Mouse (Mus musculus): Measurements from ENCODE around the gene Tmem234.

The Tmem234 gene

DNA sequence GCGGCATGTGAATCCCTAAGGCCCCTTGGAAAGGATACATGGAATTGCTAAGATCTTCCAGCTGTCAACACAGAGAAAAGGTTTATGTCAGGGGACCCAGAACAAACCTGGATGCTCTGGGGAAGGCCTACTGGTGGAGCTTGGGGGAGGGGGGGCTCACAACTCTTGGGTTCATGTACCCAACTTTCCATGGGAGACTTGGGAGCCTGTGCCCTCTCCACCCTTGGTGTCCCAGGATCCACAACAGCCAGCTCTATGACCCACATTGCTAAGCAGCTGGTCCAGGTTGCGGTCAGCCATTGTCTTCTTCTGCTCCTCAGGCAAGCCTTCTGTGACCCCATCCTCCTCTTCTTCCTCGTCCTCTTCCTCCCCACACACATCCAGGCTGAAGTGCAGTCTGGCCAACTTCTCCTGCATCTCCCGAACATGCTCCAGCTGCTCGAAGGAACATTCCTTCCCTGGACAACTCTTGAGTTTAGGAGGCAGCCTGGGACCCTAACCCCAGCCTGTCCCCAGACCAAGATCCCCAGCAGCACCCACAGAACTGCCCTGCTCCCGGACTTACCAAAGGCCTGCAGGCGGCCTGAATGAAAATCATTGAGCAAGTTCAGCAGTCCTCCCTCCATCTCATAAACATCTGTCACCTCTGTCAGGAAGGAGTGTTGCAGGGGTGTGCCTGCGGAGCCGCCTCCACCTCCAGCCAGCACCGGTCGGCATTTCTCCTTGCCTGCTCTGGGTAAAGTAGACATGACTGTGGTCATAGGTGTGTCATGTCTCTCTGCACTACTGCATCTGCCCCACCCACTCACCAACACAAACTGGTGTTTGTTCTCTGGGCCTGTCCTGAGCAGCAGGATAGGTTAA is 20.2 kb downstream of the Tmem234 start:
- CTCF ChIA-PET = no interaction called here

DNA sequence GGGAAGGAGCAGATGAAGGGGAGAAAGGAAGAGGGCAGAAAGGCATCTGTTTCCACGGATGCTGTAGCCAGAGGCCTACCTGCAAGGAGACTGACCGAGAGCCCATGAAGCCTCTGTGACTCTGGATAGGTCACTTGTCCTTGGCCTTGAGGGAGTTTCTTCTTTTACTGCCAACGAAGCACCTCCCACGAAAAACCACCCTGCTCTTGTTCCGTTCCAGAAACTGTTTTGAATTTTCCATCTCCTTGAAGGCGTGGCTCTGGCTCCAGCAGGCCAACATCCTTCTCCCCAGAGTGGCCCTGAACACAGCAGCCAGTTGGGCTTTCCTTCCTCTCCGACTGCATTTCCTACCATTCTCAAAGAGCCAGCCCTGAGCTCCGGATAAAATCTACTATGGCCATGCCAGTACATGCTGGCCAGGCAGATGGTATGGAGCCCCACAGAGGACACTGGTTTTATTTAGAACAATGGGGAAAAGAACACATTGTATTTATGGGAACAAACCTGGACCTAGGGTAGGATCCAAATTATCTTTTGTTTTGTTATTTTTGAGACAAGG is 20.9 kb downstream of the Tmem234 start:
- CTCF ChIA-PET = no interaction called here

GRCm38 (mm10) chr4:129622120-129622802 is 21.8 kb downstream of the Tmem234 start:
- CTCF ChIA-PET = no interaction called here

- CTCF ChIA-PET = interaction anchor here (0.5 to 1.1 kb wide), 2 partner anchors 17 to 110 kb away, joined by 4 to 14 read pairs; no protein-coding TSS in a partner anchor
These were observed 22.5 kb downstream of the Tmem234 start for GRCm38 (mm10) chr4:129622803-129623535.

DNA sequence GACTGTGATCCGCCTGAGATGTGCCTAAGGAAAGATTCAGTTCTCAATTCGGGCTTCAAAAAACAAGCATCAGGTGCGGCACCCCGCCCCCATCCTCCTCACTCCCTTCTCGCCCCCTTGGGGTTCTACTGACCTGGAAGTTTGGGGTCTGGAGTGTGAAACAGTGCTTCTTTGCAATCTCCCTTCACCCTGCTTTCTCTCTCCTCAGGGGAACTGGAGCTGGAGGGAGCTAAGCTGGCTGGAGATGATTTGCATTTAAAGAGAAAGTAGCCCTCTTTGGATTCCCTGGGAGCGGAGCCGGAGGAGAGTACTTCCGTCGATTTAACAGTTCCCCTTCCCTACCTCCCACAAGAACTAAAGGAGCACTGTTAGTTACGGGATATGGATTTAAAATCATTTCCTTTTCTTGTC is 23.2 kb downstream of the Tmem234 start, which contains the start of gene Ccdc28b:
Gene Ccdc28b, minus strand, starts transcription at position 267 of the 411 bp plus-strand sequence.
- CTCF ChIA-PET = interaction anchor here (0.8 to 1.1 kb wide), 2 partner anchors 17 to 364 kb away, joined by 4 to 14 read pairs; no protein-coding TSS in a partner anchor

DNA sequence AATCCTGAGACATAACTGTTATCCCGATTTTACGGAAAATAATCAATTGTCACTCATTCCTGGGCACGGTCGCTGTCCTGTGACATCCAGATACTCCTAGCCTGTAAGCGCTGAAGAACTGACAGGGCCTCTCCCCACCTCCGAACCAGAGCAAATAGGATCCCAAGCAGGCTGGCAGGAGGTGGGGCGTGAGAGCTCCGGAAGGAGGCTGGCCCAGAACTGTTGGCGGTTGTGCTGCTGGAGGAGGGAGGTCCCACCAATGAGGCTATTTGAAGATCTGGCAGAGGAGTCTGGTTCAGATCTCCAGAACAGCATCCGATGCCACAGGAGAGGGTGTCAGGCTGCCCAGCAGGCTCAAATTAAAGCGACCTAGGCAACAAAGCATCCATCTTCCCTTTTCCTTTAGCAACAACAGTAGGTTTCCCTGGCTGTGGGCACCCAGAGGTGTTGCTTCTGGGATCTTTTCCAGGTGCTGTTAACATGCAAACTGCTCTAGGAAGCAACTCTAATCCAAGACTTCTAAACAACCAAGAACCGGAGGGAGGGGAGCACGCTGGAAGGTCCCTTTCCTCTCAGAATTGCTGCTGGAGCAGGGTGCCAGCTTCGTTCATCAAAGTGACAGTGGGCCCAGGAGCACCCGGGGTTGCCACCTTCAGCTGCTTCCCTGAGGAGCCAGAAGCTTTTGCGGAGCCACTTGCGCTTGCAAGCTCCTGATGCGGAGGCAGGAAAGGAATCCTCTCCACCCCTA is 24.0 kb downstream of the Tmem234 start:
- CTCF ChIA-PET = interaction anchor here (0.8 to 1.6 kb wide), 3 partner anchors 16 to 365 kb away, joined by 4 to 14 read pairs (median 5); partner anchors contain the start of gene Bsdc1

DNA sequence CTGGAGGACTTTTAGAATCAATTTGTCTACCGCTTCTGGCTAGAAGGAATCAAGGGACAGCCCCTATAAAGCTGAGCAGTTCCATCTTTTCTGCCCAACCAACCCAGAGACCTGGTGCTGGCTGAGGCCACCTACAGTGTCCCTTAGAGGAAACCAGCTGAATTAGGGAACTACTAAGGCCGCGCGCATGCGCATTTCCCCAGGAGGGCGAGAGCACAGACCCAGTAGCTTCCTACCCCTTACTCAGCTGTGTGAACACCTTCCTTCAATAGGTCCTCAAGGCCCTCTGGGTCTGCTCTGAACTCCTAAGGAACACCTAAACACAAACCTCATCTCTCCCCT is 24.5 kb downstream of the Tmem234 start:
- CTCF ChIA-PET = interaction anchor here (1.6 kb wide), 1 partner anchor 164 kb away, joined by 5 read pairs; the partner anchor contains the start of gene Bsdc1

DNA sequence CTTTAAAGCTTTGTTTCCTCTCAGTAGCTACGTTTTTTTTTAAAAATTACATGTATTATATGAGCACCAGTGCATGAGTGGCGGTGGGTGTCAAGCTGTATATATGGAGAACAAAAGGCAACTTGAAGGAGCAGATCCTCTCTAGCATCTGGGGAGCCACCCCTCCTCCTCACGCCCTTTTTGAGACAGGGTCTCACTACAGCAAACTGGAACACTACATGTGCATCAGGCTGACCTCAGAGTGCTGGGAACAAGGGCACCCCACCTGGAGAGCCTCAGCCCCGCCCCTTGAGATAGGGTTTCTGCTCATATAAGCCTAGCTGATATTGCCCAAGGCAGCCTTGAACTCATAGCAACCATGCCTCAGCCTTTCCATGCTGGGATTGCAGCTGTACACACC is 25.0 kb downstream of the Tmem234 start:
- CTCF ChIA-PET = interaction anchor here (1.6 kb wide), 1 partner anchor 164 kb away, joined by 5 read pairs; the partner anchor contains the start of gene Bsdc1

- CTCF ChIA-PET = interaction anchor here (1.6 kb wide), 1 partner anchor 165 kb away, joined by 5 read pairs; the partner anchor contains the start of gene Bsdc1
These were observed 25.6 kb downstream of the Tmem234 start for GRCm38 (mm10) chr4:129626035-129626434.

GRCm38 (mm10) chr4:129630944-129631343 is 30.5 kb downstream of the Tmem234 start:
- CTCF ChIA-PET = no interaction called here

- CTCF ChIA-PET = no interaction called here
These were observed 31.4 kb downstream of the Tmem234 start for GRCm38 (mm10) chr4:129631867-129632266.

DNA sequence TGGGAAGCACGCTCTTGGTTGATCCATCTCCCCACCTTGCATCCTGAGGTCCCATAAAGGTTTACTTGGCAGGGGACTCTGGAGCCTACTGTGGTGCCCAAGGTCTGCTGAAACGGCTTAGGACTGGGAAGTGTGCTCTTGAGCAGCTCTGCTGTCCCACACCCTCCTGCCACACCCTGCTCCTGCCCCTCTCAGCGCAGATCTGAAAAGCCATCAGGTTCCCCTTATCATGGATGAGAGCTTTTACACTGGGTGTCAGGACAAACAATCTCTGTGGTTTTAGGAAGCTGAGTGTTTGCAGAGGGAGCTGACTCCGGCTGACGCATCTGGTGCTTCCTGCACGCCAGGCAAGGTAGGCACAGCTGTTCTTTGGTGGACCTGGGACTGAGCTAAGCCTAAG is 33.4 kb downstream of the Tmem234 start:
- CTCF ChIA-PET = no interaction called here

DNA sequence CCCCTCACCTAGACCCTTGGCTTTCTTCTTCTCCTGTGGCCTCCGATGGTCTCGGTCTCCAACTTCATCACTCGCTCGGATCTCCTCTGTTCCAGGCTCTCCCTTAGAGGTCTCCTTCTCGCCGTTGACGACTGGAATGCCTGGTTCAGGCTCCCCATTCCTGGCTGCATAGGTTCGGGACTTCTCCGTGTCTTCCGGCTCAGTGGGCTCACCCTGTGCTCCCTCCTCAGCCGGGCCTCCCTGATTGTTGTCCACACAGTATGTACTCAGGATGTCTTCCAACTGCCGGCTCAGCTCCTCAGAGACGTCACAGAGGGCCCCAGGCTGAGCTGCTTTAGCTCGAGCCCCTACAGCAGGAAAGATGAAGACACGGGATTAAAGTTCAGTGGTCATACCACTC is 38.8 kb downstream of the Tmem234 start:
- CTCF ChIA-PET = no interaction called here

GRCm38 (mm10) chr4:129640101-129640637 is 39.7 kb downstream of the Tmem234 start:
- CTCF ChIA-PET = interaction anchor here (0.9 to 1.1 kb wide), 2 partner anchors 16 to 18 kb away, joined by 3 to 14 read pairs; partner anchors contain the start of gene Ccdc28b

DNA sequence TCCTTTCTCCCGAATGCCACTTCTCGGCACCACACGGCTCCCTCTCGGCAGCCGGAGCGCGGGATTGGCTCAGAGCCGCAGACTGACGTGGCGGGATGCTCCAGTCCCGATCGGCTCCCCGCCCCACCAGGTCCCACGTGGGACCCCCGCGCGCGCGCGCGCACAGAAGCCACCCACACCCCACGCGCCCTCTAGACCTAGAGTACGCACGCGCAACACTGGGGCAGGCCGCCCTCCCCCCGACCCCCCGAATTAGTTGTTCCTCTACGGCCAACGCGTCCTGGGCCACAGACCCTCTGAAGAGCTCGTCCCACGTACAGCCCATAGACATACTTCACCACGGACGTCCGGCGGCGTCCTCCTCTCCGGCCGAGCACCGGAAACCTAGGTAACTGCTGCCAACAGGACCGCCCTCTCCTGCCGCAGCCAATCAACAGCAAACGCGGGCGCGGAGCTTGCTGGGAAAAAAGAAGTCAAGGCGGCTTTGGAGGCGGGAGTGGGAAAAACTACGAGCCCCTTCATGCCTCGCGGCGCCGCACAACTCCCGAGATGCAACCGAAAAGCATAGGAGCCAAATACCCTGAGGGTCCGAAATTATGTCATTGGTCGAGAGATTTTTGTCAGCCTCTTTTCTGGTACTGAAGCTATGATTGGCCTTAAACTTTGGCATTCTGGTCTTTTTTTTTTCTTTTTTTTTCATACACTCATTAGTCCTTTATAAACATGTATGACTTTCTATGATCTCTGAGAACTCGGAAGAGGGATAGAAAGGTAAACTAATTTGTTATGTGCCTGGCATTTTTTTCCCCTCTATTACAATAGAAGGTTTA is 40.4 kb downstream of the Tmem234 start, which contains the start of gene Txlna:
Gene Txlna, minus strand, starts transcription at position 428 of the 830 bp plus-strand sequence.
- CTCF ChIA-PET = interaction anchor here (0.6 to 1.1 kb wide), 5 partner anchors 17 to 314 kb away, joined by 3 to 14 read pairs (median 3); partner anchors contain the start of gene Ccdc28b

GRCm38 (mm10) chr4:129641756-129642155 is 41.3 kb downstream of the Tmem234 start:
- CTCF ChIA-PET = interaction anchor here (0.7 kb wide), 1 partner anchor 32 kb away, joined by 6 read pairs; no protein-coding TSS in a partner anchor

DNA sequence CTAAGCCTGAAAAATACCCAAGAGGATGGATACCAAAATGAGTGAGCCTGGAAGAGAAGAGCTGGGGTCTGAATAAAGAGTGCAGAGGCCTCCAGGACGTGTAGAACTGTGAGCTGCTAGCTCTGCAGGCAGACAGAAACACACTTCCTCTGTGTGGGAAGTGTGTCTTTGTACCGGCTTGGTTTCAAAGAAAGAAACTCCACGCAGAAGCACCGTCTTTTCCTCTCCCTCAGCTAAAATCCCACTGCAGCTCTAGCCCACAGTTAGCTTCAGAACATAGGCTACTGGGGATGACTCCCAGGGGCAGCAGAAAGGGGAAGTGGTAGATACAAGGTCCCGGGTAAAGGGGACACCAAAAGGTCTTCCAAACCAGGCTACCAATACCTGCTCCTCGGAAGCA is 44.7 kb downstream of the Tmem234 start:
- CTCF ChIA-PET = interaction anchor here (0.7 kb wide), 1 partner anchor 63 kb away, joined by 3 read pairs; no protein-coding TSS in a partner anchor

- CTCF ChIA-PET = no interaction called here
These were observed 48.2 kb downstream of the Tmem234 start for GRCm38 (mm10) chr4:129648656-129649055.

DNA sequence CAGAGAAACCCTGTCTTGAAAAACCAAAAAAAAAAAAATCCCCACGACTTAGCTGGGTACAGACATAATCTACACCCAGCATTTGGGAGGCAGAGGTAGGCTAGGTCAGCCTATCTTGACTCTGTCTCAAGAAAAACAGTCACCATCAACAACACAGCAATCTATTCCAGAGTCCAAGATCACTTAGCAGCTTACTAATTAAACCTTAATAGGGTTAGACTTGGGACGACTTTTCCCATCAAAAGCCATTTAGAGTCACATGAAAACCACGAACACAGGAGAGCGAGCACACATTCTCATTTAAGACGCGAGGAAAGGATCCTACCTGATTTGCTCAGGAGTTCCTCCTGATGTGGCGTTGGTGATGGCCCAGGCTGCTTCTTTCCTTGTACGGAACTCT is 49.9 kb downstream of the Tmem234 start:
- CTCF ChIA-PET = interaction anchor here (0.7 kb wide), 1 partner anchor 648 kb away, joined by 3 read pairs; no protein-coding TSS in a partner anchor

Measured in spleen, embryonic (tissue).